Mouse (Mus musculus): ENCODE data around the gene Foxd4. TPM values are rescaled to one million over a fixed set of nuclear protein-coding genes. Genes with fewer than 3 reads are reported as not detected.
A peak's percentile ranks its signal among the peaks of the same experiment; 100 is the strongest.

The Foxd4 gene
- polyA plus RNA-seq, 1 experiment = not detected

DNA sequence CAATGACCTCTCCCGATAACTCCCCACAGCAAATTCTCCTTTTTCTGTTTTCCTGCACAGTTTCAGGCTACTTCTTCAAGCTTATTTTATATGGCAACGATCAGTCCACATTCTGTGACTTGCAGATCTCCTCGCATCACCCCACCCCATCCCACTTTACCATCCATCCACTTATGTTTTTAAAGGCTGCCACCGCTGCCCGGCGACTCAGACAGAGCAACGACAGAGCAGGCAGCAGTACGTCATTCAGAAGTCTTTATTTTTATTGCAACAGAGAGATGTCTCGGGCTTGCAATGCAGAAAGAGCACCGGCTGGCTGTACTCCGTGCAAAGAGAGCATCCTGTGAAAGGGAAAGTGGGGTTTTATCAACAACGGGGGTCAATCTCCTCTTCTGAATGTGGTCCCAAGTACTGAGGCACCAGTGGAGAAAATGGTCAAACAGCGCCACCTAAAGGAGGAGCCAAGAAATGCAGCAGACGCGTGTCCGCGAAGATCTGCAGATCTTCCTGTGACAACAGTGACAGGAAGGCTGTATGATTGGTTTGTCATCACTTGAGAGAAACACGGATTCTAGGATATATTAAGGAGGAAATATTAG lies 29.9 kb downstream of the Foxd4 start:
- 13% methylated on average over 18 of the region's 18 CpGs for WGBS
- H3K27me3 ChIP-seq (replicated peaks; ENCODE audit: control insufficient read depth, insufficient read depth, low read length) = no peaks in the 10 kb centered on the region
- TF ChIP-seq POLR2A (IDR thresholded peaks at IDR 0.05; ENCODE audit: low read depth, low read length) = no peak
- peak; percentile 95 for TF ChIP-seq CTCF (conservative IDR thresholded peaks at IDR 0.05; ENCODE audit: insufficient read depth, insufficient read length, low read depth, low read length)
- peak overlapping the region; percentile 13; the same call in 1 of the 2 replicates for H3K4me3 ChIP-seq (ENCODE audit: insufficient read depth, low read depth, low read length)
- peak; percentile 65 for DNase-seq
- no peak overlapping the region for H3K27ac ChIP-seq (ENCODE audit: insufficient read depth, low read depth, low read length)
- no peaks in the 10 kb centered on the region for H3K36me3 ChIP-seq (ENCODE audit: control insufficient read depth, insufficient read depth, low read length)
- H3K4me1 ChIP-seq (ENCODE audit: control insufficient read depth, insufficient read depth, low read length) = peaks cover 3% of the 10 kb centered on the region; the same call in 1 of the 2 replicates

GRCm38 (mm10) chr19:24865436-24865835 lies 35.6 kb downstream of the Foxd4 start:
- Histone ChIP-seq H3K4me1 (ENCODE audit: control insufficient read depth, insufficient read depth, low read length) (no peaks in the 10 kb centered on the region), H3K27me3 (replicated peaks; ENCODE audit: control insufficient read depth, insufficient read depth, low read length) (no peaks in the 10 kb centered on the region), H3K36me3 (ENCODE audit: control insufficient read depth, insufficient read depth, low read length) (no peaks in the 10 kb centered on the region), H3K27ac (ENCODE audit: insufficient read depth, low read depth, low read length) (no peak overlapping the region), H3K4me3 (ENCODE audit: insufficient read depth, low read depth, low read length) (no peak overlapping the region)
- 86% methylated on average over 9 of the region's 9 CpGs for WGBS
- DNase-seq = no peak
- TF ChIP-seq CTCF (conservative IDR thresholded peaks at IDR 0.05; ENCODE audit: insufficient read depth, insufficient read length, low read depth, low read length) (no peak), POLR2A (IDR thresholded peaks at IDR 0.05; ENCODE audit: low read depth, low read length) (no peak)

DNA sequence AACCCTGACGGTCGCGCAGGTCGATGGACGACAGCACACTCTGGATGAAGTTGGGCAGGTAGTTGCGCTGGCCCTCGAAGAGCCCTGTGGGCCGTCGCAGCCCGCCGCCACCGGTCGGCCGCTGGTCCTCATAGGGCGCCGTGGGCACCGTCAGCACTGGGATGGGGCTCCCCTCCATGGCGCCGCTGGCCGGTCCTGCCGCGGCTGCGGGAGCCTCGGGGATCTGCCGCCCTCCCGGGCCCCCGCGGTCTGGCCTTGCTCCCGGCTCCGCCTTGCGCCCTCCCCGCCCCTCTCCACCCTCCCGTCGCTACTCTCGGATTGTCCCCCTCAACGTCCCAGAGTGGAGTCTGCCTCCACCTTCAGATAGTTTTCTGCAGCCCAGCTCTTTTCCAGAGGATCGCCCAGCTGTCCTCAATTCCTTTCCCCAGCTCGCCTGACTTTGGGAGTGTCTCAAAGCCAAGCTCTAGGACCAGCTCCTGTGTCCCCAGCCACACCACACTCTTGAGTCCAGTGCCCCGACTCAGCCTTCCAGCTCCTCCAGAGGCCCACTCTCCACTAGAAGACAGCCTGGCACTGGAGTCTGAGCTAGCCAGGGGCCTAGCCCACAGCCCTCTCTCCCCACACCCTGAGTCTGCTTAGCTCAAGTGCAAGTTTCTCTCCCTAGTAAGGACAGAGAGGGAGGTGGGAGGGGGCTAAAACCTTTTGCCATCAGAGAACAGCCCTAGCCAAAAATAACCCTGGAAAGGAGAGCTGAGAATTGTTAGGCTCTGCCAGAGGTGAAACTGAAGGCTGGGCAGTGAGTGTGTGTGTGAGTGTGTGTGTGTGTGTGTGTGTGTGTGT lies 39.2 kb downstream of the Foxd4 start, which contains the start of gene Pgm5:
Pgm5 (minus strand) TSS at position 244 of the 840 bp plus-strand sequence.
- peak; percentile 15 for DNase-seq
- 2% methylated on average over 39 of the region's 39 CpGs for WGBS
- no peak within 1 kb of the TSS for H3K27ac ChIP-seq (ENCODE audit: insufficient read depth, low read depth, low read length)

GRCm38 (mm10) chr19:24861276-24861611 lies 39.8 kb downstream of the Foxd4 start:
- H3K27ac ChIP-seq (ENCODE audit: insufficient read depth, low read depth, low read length) = no peak overlapping the region
- 17% methylated on average over 13 of the region's 13 CpGs for WGBS

More for the DNA sequence above, 39.2 kb downstream of the Foxd4 start, which contains the start of gene Pgm5:
- H3K4me1 ChIP-seq (ENCODE audit: control insufficient read depth, insufficient read depth, low read length) = no peaks in the 10 kb centered on the region
- TF ChIP-seq CTCF (conservative IDR thresholded peaks at IDR 0.05; ENCODE audit: insufficient read depth, insufficient read length, low read depth, low read length) (0 out of 2 replicates have a peak, but pooled peaks have one; percentile 14), POLR2A (IDR thresholded peaks at IDR 0.05; ENCODE audit: low read depth, low read length) (no peak)
- H3K36me3 ChIP-seq (ENCODE audit: control insufficient read depth, insufficient read depth, low read length) = no peaks in the 10 kb centered on the region
- peak within 1 kb of the TSS; percentile 46 for H3K4me3 ChIP-seq (ENCODE audit: insufficient read depth, low read depth, low read length)
- H3K27me3 ChIP-seq (replicated peaks; ENCODE audit: control insufficient read depth, insufficient read depth, low read length) = no peaks in the 10 kb centered on the region

GRCm38 (mm10) chr19:24851456-24852315 lies 49.3 kb downstream of the Foxd4 start:
- H3K36me3 ChIP-seq (ENCODE audit: control insufficient read depth, insufficient read depth, low read length) = no peaks in the 10 kb centered on the region
- TF ChIP-seq CTCF (conservative IDR thresholded peaks at IDR 0.05; ENCODE audit: insufficient read depth, insufficient read length, low read depth, low read length) (no peak), POLR2A (IDR thresholded peaks at IDR 0.05; ENCODE audit: low read depth, low read length) (no peak)
- no peaks in the 10 kb centered on the region for H3K4me1 ChIP-seq (ENCODE audit: control insufficient read depth, insufficient read depth, low read length)
- no peak overlapping the region for H3K4me3 ChIP-seq (ENCODE audit: insufficient read depth, low read depth, low read length)
- H3K27me3 ChIP-seq (replicated peaks; ENCODE audit: control insufficient read depth, insufficient read depth, low read length) = no peaks in the 10 kb centered on the region
- WGBS = 79% methylated on average over 21 of the region's 21 CpGs
- peak; percentile 8 for DNase-seq
- H3K27ac ChIP-seq (ENCODE audit: insufficient read depth, low read depth, low read length) = no peak overlapping the region

More at GRCm38 (mm10) chr19:24861276-24861611, 39.8 kb downstream of the Foxd4 start:
- Histone ChIP-seq H3K4me1 (ENCODE audit: control insufficient read depth, insufficient read depth, low read length) (no peaks in the 10 kb centered on the region), H3K27me3 (replicated peaks; ENCODE audit: control insufficient read depth, insufficient read depth, low read length) (no peaks in the 10 kb centered on the region), H3K36me3 (ENCODE audit: control insufficient read depth, insufficient read depth, low read length) (no peaks in the 10 kb centered on the region), H3K4me3 (ENCODE audit: insufficient read depth, low read depth, low read length) (peak overlapping the region; percentile 46)
- TF ChIP-seq POLR2A (IDR thresholded peaks at IDR 0.05; ENCODE audit: low read depth, low read length) (no peak), CTCF (conservative IDR thresholded peaks at IDR 0.05; ENCODE audit: insufficient read depth, insufficient read length, low read depth, low read length) (no peak)
- no peak for DNase-seq

Other genes starting within 250 kb of the Foxd4 start
- gene Tmem252, start 227.2 kb downstream of the Foxd4 start, polyA plus RNA-seq (2012; rRNA removed) = 16.0 and 17.4 TPM in 2 replicates
- 7.3 and 10.7 TPM in 2 replicates for gene Pgm5, start 39.3 kb downstream of the Foxd4 start, polyA plus RNA-seq (2012; rRNA removed)
- 52.1 and 89.3 TPM in 2 replicates for gene Gm10053, start 25.5 kb downstream of the Foxd4 start, polyA plus RNA-seq (2012; rRNA removed)
- 2.2 and 3.5 TPM in 2 replicates for gene Cbwd1, start 60.4 kb upstream of the Foxd4 start, polyA plus RNA-seq (2012; rRNA removed)
- 17.8 and 18.4 TPM in 2 replicates for gene Dock8, start 98.3 kb upstream of the Foxd4 start, polyA plus RNA-seq (2012; rRNA removed)

Data from kidney, adult 2 months (tissue).